Mouse (Mus musculus): ENCODE measurements at regions not wholly inside any gene's neighbourhood (a gene's known extent, or its start where the extent isn't known, plus 50 kb on each side); places are given as distances from the start of the nearest gene placed in this dataset.
A peak's percentile ranks its signal among the peaks of the same experiment; 100 is the strongest.

DNA sequence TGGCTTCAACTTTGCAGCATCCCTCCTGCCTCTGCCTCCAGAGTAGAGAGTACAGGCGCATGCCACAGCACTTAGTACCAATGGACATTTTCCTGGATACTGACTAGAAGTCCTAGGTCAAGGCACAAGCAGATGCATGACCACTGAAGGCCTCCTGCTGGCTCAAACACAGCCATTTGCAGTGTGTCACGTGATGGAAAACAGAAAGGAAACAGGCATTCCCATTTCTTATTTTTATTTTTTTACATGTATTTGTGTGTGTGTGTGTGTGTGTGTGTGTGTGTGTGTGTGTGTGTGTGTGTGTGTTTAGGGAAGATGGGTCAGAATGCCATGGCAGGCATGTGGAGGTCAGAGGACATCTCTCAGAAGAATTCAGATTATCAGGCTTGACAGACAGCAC, 65.6 kb downstream of the Thap12 start:
- no peak for ATAC-seq (replicated peaks; ENCODE audit: low FRiP score, low TSS enrichment, poor library complexity, severe bottlenecking)

DNA sequence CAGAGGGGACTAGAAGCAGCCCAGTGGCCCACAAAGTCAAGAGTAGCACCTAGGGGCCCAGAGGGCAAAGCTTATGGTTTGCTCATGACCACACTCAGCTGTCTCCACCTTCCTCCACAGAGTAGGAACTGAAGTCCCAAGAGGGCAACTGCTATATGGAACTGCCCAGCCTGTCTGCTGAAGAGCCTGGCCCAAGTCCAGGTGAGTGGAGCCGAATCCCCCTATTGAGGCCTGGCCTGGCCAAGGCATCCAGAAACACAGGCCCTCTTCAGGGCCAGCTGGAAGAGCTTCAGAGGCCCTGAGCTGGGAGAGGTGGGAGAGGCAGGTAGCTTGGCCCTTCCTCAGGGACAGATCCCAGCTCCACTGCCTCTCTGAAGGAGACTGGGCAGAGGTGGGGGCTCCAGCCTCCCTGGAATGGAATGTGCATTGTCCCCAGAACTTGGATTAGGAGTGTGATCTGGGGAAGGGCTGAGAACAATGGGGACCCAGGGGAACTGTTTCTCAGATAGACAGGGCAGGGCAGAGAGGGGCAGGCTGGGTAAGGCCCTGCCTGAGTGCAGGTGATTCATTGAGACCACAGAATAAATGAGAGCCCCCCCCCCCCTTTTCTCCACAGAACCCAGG, 65.7 kb upstream of the Wnt11 start:
- no peak for ATAC-seq (replicated peaks; ENCODE audit: low FRiP score, low TSS enrichment, poor library complexity, severe bottlenecking)

DNA sequence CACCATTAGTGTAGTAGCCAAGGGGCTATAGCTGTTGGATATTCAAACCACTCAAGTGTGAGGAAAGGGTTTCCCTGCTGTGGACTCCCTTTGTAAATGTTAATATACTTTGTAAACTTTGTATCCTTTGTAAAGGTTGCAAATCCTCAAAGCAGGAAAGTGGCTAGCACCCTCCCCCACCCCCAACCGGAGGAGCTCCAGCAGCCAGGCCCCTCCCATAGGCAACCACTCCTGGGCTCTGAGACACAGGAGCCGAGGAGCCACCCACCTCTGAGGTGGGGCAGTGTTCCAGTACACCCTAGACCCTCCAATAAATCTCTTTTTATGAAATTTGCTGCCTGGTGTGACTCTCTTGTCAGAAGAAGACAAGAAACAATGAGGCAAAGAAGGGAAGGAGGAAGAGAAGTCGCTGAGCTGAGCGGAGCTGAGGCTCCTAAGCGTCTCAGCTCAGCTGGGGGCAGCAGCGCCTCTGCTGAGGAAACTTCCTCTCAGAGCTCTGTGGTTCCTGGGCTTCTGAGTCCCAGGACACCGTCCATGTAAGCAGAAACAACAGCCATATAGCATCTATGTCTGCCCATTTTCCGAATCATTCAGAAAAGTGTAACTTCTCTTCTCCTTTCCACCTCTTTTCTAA, 64.5 kb upstream of the Wnt11 start:
- ATAC-seq (replicated peaks; ENCODE audit: low FRiP score, low TSS enrichment, poor library complexity, severe bottlenecking) = peak; percentile 80

DNA sequence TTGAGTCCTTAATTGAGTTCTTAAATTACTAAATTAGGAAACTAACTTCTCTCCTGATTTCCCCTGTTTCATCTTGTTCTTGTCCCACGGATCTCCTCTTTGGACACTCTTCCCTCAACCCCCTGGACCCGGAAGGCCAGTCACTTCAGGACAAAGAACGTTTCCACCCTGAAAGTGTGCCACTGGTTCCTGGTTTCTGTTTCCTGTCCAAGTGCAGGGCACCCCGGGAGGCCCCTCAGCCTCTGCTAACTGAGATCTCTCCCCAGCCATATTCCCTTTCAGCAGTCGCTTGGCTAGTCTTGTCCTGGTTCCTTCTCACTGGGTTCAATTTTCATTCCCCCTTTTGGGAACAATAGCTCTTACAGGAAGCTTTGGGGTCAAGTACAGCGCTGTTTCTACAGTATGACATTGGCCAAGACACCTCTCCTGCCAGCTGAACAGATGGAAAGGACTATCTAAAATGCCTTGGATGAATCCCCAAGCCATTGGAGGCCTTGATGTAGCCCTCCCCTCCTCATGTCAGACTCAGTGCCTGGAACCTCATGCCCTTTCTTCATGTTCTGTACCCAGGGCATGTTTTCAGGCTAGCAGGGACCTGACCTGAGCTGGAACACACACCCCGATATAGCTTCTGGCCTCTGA, 63.7 kb upstream of the Wnt11 start:
- no peak for ATAC-seq (replicated peaks; ENCODE audit: low FRiP score, low TSS enrichment, poor library complexity, severe bottlenecking)

DNA sequence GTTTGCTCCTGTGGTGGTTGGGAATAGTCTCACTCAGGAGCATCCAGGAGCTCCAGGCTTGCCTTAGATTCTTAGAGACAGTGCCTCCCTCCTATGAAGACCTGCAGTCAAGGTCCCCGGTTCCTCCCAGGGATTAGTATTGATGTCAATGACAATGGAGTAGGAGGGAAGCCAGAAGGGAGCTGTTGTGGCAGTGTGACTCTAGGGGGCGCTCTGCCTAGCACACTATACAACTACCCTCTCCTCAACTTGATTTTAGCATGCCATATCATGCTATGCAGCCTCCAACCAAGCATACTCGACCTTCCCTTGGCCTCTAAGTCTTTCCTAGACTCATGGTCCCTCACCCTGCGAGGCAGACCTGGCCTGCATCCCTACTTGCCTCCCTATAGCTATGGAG, 60.3 kb upstream of the Wnt11 start:
- no peak for ATAC-seq (replicated peaks; ENCODE audit: low FRiP score, low TSS enrichment, poor library complexity, severe bottlenecking)

DNA sequence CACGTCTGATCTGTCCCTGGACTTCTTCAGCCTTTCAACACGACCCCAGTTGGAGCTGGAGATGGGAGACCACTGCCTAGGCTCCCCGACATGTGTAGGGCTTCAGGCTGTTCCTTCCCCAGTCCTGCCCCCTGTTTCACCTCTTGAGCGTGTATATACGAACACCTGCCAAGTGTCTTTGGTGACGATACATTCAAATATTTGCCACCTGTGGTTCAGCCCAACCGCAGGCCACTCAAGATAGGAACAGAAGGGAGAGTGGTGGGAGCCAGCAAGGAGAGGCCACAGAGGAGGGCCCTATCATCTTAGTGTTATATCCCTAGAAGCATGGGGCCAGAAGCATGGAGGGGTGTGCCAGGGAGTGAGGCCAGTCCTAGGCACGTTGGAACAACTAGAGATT, 59.9 kb upstream of the Wnt11 start:
- no peak for ATAC-seq (replicated peaks; ENCODE audit: low FRiP score, low TSS enrichment, poor library complexity, severe bottlenecking)

DNA sequence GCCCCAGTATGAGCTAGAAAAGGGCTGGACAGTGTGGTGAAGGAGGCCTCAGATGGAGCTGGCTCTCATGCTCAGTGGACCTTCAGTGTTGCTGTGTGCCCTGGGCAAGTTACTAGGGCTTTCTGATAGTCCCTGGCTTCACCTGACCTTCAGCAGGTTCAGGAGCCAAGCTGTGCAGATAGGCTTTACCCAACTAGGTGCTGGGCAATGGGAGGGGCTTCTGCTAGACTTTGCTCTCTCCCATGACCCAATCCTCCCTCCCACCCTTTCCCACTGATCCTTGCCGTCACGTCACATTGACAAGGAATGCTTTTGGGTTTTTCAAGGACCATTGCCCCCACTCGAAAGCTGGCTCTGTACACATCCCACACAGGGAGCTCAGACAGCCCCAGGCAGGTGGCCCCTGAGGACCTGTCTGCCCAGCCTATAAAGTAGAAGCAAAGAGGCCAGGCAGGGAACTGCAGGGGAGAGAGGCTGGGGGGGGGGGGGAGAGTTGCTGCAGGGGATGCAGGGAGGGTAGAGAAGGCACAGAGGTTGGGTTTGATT, 57.5 kb upstream of the Wnt11 start:
- no peak for ATAC-seq (replicated peaks; ENCODE audit: low FRiP score, low TSS enrichment, poor library complexity, severe bottlenecking)

DNA sequence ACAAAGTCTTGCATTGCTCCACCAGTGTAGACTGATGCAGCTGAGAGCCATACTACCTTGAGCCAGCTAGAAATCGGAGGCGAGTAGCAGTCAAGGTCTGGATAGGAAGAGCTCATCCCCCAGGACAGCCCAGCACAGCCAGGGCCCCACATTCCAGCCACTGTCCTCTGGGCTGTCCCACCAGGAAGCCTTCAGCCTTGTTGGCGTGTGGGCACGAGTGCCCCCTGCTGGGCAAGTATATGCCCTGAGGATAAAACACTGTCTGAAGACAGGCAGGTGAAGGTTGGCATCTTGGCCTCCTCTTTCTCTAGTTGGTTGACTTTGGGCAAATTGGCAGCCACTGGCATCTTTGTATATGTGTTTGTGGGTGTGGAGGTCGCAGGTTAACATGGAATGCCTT, 56.0 kb upstream of the Wnt11 start:
- ATAC-seq (replicated peaks; ENCODE audit: low FRiP score, low TSS enrichment, poor library complexity, severe bottlenecking) = peak; percentile 72; the same call in 1 of the 2 replicates

DNA sequence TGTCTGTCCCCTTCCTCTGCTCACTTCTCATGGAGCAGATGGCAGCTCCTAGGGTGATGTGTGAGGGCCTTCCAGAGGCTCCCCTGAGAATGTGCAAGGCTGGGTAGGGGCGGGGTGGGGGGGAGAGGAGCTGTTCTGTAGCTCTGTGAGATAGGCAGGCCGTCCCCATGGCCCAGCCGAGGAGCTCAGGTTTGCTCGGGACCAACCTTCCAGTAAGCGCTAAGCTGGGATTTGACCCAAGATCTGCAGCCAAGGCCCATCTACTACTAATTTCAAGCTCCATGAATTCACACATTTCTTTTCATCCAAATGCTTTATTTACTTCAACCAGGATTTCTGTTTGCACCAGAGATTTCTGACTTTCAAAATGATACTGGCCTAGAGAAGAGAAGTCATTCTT, 51.4 kb upstream of the Wnt11 start:
- no peak for ATAC-seq (replicated peaks; ENCODE audit: low FRiP score, low TSS enrichment, poor library complexity, severe bottlenecking)

DNA sequence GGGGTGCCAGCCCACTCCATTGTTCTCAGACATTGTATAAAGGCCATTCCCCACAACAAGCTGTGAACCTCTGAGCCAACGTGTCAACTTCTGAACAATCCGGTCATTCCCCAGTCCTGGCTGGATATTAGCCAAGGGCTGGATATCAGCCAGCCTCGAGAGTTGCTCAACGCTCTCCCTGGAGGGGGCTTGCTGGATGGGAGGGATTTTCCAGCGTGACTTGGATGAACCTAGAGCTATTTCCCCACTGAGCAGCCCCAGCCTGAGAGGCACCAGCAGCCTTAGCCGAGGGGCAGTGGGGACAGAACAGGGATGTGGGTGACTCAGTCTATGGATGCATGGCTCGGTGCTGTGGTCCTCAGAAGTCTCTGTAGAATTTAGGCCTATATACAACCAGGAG, 51.0 kb upstream of the Wnt11 start:
- ATAC-seq (replicated peaks; ENCODE audit: low FRiP score, low TSS enrichment, poor library complexity, severe bottlenecking) = no peak

DNA sequence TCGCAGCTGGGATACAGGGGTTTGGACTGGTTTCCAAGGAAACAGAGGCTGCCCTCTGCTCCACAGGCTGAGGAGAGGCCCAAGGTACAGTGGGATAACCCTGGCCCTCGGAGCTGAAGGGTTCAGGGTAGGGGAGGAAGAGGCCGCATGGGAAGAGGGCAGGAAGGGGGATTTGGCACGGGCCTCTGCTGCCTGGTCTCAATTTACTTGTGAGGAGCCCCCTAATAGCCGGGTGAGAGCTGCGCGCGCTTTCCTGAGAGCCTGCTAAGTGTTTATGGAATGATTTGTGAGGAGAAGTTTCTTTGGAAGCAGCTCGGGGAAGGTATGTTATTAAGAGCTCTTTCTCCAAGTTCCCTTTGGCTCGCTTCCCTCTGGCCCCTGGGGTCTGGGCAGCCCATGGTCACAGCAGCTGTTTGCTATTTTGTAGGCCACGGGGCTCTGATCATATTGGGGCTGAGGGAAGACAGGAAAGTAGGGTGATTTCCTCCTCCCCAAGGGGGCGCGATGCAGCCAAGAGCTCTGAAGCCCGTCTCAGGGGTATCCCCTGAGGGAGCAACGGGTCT, 50.5 kb upstream of the Wnt11 start:
- ATAC-seq (replicated peaks; ENCODE audit: low FRiP score, low TSS enrichment, poor library complexity, severe bottlenecking) = no peak
